ENCODE assay signal across 8 mouse cellular contexts in the genomic region with DNA sequence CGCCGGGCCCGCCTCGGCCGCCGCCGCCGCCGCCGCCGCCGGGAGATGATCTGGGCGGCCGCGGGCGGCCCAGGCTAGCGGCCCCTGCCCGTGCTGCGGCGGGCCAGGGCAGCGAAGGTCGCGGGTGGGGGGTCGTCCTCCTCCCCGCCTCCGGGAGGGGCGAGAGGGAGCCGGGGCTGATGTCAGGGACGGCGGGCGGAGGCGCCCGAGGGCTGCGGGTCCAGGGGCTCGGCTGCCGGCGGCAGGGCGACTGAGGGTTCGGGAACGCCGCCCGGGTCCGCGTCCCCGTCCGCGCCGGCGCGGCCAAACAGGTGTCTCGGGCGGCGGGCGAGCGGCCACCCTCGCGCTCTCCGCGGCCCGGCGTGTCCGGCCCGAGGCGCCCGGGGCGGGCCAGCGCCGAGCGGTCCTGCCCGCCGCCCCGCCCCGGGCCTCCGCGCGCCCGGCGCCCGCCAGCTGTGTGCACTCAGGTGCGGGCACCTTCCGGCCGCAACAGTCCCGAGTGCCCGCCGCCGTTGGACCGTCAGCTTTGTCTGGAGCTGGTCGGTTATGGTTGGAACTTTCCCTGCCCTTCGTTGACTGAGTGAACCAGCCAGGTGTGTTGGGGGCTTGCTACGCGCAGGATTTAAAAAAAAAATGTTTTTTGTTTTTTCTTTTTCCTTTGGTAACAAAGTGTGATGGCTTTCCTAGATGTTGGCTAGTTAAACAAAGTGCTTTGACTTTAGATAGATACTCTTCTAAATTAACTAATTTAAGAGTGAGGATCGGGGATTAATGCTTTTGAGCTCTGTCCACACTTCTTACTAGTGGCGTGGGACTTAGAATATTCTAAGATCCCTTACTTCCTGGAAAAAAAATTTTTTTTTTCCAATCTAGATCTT. TPM values are rescaled to one million over a fixed set of nuclear protein-coding genes. Genes with fewer than 3 reads are reported as not detected.
DNase-seq lines count a peak whose midpoint lies in the region; ATAC-seq and TF ChIP-seq lines count a peak whose summit lies in the region.

Gene C1galt1 (plus strand): TSS at position 41 of the 878 bp plus-strand sequence.

- H3K4me2 ChIP-seq in limb, embryonic 15.5 days = peak within 1 kb of the TSS; percentile 58
- peak within 1 kb of the TSS; percentile 67 for H3K4me2 ChIP-seq in midbrain, embryonic 15.5 days

- H3K36me3 ChIP-seq in limb, embryonic 15.5 days = no peaks in the 10 kb centered on the region
- no peaks in the 10 kb centered on the region for H3K36me3 ChIP-seq in midbrain, embryonic 15.5 days (replicated peaks)

- peak within 1 kb of the TSS; percentile 89 for H3K9ac ChIP-seq in limb, embryonic 15.5 days
- peak within 1 kb of the TSS; percentile 84 for H3K9ac ChIP-seq in midbrain, embryonic 15.5 days

- ATAC-seq in inflammation-experienced regulatory T-cells, adult 6 months = peak; percentile 12
- peak; percentile 67 for ATAC-seq in limb, embryonic 15.5 days (ENCODE audit: insufficient number of reproducible peaks, low FRiP score, low TSS enrichment, low read depth)
- ATAC-seq in midbrain, embryonic 15.5 days (replicated peaks) = peak; percentile 86

- TF ChIP-seq CTCF in gastrocnemius, adult 2 months (IDR thresholded peaks at IDR 0.05) = no peak

- intact Hi-C loops in gastrocnemius, adult 2 months (cut with DNase I) = loop anchor here (5.0 to 10.0 kb wide), 3 partner anchors 137 to 420 kb away; partner anchors contain the start of gene Mios

- H3K9me3 ChIP-seq in limb, embryonic 15.5 days = no peaks in the 10 kb centered on the region
- no peaks in the 10 kb centered on the region for H3K9me3 ChIP-seq in midbrain, embryonic 15.5 days

- WGBS in limb, embryonic 15.5 days = under 1% methylated on average over 77 of the region's 93 CpGs
- WGBS in midbrain, embryonic 15.5 days = under 1% methylated on average over 60 of the region's 93 CpGs

- peak within 1 kb of the TSS; percentile 94 for H3K4me3 ChIP-seq in gastrocnemius, adult 2 months
- H3K4me3 ChIP-seq in limb, embryonic 15.5 days = peak within 1 kb of the TSS; percentile 86
- H3K4me3 ChIP-seq in midbrain, embryonic 15.5 days = peak within 1 kb of the TSS; percentile 92

- peak within 1 kb of the TSS; percentile 97 for H3K27ac ChIP-seq in gastrocnemius, adult 2 months
- H3K27ac ChIP-seq in limb, embryonic 15.5 days = peak within 1 kb of the TSS; percentile 96
- peak within 1 kb of the TSS; percentile 93 for H3K27ac ChIP-seq in midbrain, embryonic 15.5 days

- H3K27me3 ChIP-seq in limb, embryonic 15.5 days = no peaks in the 10 kb centered on the region
- no peaks in the 10 kb centered on the region for H3K27me3 ChIP-seq in midbrain, embryonic 15.5 days (replicated peaks)

- H3K4me1 ChIP-seq in limb, embryonic 15.5 days = peaks cover 7% of the 10 kb centered on the region
- peaks cover 15% of the 10 kb centered on the region for H3K4me1 ChIP-seq in midbrain, embryonic 15.5 days

- DNase-seq in heart, adult 18-20 months = peak; percentile 55 to 62
- DNase-seq in heart, adult 11 months = no peak
- peak; percentile 66 for DNase-seq in adrenal gland, postnatal 25 days
- peak; percentile 87 for DNase-seq in gastrocnemius, adult 2 months
- DNase-seq in thymus, postnatal 10 days (ENCODE audit: low spot score in 2 of 2) = peak; percentile 51 to 56

RNA-seq across cellular contexts. Expression of gene C1galt1, which starts in this region (rescaled TPM):
- total RNA-seq in heart, adult 18-20 months (2021) = 10 to 100 TPM; 12.5 to 14.3 TPM
- 55.1 and 59.0 TPM in 2 replicates for total RNA-seq in adrenal gland, postnatal 25 days (2021)
- total RNA-seq in gastrocnemius, adult 2 months (2021) = 10 to 100 TPM; 14.7 to 17.5 TPM
- polyA plus RNA-seq in inflammation-experienced regulatory T-cells, adult 6 months (2017; shearing (Covaris generic)) = 1 to 10 TPM; 4.8 to 6.7 (median 5.3) TPM
- 2.3 and 2.5 TPM in 2 replicates for polyA plus RNA-seq in limb, embryonic 15.5 days (2015; fragmentation: Nextera tagmentation; extraction: Ambion mirVana)
- polyA plus RNA-seq in midbrain, embryonic 15.5 days (2015; fragmentation: Nextera tagmentation; extraction: Ambion mirVana) = 1.6 and 1.8 TPM in 2 replicates

Comparison
In these comparisons a context has a peak if more than half of its experiments do, and no peak if none do; other contexts are left out.
1. ATAC-seq: peak in every context shown above with its lines; median percentile 86 in midbrain, embryonic 15.5 days; 67 in limb, embryonic 15.5 days; 12 in inflammation-experienced regulatory T-cells, adult 6 months.